Mouse (Mus musculus) WW6 (cell line): Measurements from ENCODE around the gene Fkbp8.

Source experiments
- DNase-seq: peaks from one replicate; pipeline ENCODE4 v3.0.0-alpha.2; 2013; ENCODE audit warnings: low read depth, low spot score

Gene Fkbp8

DNA sequence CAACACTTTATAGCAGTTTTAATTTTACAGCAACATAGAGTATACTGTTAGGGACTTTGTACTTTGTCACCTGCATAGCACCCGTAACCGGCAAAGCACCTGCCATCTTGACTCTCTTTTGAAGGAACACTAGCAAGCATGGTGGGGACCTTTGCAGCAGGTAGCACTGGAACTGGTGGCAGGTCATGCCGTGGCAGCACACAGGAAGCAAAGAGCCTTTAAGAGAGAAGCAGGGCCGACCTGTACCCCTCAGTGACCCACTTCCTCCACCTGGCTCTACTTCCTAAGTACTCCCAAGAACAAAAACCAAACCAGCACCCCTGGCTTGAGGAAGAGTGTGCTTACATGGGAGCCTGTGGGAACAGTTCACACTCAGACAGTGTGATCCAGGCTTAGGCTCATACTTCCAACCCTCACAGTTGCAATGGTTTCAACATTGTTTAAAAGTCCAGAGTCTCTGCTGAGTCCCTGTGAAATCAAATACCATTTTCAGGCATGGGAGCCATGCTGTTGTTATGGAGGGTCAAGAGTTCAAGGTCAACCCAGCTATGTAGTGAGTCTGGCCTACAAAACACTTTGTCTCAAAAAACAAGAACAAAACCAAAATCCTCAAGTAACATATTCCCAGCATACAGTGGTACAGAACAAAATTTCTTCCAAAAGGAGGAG, 27.7 kb downstream of the Fkbp8 start:
- DNase-seq, result no peak

DNA sequence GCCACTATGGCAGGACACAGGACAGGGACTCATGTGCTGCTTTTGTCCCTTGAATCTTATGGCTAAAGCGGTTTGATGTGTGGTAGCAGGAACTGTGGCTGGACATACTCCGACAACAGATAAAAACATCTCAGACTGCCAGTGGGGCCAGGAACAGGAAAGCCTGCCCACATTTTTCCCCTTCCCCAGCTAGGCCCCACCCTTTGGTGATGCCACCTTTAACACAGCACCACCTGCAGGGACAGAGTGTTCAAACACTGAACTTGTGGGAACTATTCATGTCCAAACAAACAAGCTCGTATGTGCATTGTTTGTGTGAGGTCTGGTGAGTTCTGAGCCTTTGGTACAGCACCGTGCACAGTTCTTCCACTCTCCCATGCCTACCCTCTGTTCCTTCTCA, 30.8 kb downstream of the Fkbp8 start:
- DNase-seq, result no peak

- DNase-seq, result no peak
Measured at GRCm38 (mm10) chr8:70558983-70559382, 31.5 kb downstream of the Fkbp8 start.

DNA sequence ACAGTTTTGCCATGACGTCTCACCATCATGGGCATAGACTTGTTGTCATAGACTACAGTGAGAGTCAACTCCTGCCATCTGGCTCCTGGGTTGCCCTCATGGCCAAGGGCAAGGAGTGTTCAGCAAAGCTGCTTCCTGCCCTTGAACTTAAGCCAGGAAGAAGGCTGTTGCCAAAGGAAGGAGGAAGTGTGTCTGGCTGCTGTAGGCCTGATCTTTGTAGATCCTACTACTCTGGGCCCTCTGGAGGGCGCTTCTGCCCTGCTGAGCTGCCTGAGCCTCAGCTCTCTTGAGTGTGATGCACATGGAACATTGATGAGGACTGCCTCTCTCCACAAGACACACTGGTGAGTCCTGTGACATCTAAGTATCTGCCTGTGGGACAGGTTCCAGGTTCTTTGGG, 32.6 kb downstream of the Fkbp8 start:
- no peak for DNase-seq

GRCm38 (mm10) chr8:70560564-70560963, 33.0 kb downstream of the Fkbp8 start:
- no peak for DNase-seq

DNA sequence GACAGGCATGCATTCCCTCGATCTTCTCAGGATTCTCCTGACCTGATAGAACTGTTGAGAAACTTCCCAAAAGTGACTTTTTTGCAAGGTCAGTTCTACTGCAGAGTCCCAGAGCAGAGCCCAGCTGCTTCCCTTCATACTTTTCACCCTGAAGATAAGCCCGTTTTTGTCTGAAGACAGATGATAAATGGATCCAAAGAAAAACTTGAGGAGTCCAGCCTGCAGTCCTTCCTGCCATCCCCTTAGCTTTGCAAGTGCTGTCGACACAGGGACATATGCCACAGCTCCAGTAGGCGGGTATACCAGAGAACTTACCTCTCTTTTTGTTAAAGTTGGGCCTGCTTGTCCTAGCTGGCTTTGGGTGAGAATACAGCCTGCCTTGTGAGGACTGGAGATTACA, 33.8 kb downstream of the Fkbp8 start:
- no peak for DNase-seq

DNA sequence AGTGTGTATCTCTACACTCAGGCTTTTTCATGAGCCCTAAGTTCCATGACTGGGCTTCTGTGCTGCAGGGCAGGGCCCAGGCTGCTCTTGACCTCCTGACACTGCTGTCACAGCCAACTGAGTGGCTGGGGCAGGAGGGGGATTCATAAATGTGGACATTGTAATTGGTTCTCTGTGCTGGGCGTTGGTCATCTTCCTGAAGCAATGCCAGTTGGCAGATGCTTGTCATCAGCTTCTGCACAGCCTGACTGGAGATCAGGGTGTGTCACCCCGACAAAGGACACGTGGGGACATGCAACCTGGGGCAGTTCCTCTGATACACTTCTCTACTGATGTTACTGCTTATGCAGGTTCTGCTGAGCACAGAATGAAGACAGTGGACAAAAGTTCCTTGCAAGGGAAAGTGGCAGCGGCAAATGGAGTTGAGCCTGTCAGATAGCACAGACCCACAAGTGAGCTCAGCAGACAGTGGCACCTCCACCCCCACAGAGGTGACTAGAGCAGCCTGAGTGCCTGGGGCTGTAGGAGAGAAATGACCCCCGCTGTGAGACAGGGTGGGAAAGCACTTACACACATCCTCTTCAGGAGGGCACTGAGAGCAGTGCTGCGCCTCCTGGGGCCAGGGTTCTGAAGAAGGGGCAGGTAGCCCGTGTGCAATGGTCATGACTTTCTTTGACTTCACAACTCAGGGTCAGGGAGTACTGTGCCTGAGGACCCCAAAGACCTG, 34.4 kb downstream of the Fkbp8 start:
- DNase-seq, result no peak

GRCm38 (mm10) chr8:70562802-70563201, 35.3 kb downstream of the Fkbp8 start:
- no peak for DNase-seq

GRCm38 (mm10) chr8:70563763-70564387, 36.4 kb downstream of the Fkbp8 start:
- no peak for DNase-seq

DNA sequence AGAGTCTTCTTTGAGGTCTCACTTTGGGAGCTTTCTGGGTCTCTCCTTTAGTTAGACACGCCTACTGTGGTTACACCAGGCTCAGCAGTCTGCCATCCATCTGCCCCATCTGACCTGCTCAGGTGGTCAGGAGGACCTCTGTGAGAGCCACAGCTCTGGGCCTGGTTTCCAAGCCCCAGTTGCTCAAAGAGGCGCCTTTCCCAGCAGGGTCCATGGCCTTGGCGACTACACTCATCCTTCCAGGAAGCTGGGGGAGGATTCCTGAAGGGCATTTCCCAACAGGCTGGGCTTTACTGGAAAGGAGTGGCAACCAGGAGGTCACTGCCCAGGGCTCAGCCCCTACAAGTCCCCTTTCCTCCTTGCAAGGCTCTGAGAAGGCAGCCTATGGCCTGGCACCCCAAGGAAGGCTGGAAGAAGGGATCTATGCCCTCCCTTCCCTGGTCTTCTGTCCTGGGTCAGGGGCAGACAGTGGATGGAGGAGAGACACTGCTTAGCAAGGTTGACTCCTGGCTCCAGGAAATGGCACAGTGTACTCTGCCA, 37.2 kb downstream of the Fkbp8 start:
- DNase-seq, result no peak

- DNase-seq, result no peak
Measured at GRCm38 (mm10) chr8:70565561-70565960, 38.0 kb downstream of the Fkbp8 start.

DNA sequence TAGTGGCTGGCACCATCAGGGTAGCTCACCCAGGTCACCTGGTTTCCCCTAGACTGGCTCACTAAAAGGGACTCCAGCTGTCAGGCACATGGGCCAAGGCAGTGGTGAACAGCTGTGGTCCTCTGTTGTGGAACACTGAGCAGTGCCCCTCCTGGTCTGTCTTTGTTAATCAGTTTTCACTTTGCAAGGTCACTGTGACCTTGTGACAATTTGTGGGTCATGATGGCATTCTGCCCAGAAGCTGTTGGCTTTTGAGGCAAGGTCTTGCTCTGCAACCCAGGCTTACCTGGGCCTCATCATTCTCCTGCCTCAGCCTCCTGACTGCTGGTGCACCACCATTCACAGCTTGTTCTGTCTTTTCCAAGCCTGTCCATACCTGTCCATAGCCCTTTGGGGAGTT, 42.8 kb downstream of the Fkbp8 start:
- no peak for DNase-seq

DNA sequence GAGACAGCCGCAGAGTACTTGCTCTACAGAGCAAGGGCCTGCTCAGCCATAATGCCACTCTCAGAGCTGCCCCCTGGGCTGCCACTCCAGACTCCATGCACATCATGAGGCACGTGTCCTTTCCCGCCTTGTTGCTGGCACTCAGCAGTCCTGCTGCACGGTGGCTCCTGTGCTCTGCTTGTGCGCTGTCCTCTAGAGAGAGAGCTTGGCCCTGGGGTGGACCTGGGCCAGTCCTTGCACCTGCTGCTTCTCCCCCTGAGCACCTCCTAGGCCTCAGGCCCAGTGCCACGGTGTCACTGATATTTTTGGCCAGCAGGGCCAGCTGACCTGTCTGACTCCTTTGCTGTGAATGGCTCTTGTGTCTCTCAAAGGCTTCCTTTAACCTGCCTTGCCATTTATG, 43.5 kb downstream of the Fkbp8 start:
- DNase-seq, result no peak

GRCm38 (mm10) chr8:70574302-70574701, 46.8 kb downstream of the Fkbp8 start:
- DNase-seq, result no peak

DNA sequence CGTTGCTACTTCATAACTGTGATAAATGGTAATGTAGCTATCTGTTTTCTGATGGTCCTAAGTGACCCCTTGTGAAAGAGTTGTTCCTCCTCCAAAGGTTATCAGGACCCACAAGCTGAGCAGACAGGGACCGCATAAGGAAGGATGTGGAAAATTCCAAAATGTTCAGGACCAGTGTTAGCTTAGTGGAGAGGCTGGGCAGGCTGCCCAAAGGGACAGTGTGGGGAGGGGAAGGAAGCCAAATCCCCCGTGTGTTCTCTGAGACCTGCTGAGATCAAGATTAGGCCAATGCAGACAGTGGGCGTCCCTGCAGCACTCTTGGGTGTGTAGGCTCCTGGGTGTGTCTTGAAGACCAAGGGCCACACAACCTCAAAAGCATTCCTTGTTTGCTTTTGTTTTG, 47.4 kb downstream of the Fkbp8 start:
- DNase-seq, result no peak

GRCm38 (mm10) chr8:70577207-70577606, 49.7 kb downstream of the Fkbp8 start:
- no peak for DNase-seq

GRCm38 (mm10) chr8:70583476-70584387, 56.2 kb downstream of the Fkbp8 start:
- no peak for DNase-seq

DNA sequence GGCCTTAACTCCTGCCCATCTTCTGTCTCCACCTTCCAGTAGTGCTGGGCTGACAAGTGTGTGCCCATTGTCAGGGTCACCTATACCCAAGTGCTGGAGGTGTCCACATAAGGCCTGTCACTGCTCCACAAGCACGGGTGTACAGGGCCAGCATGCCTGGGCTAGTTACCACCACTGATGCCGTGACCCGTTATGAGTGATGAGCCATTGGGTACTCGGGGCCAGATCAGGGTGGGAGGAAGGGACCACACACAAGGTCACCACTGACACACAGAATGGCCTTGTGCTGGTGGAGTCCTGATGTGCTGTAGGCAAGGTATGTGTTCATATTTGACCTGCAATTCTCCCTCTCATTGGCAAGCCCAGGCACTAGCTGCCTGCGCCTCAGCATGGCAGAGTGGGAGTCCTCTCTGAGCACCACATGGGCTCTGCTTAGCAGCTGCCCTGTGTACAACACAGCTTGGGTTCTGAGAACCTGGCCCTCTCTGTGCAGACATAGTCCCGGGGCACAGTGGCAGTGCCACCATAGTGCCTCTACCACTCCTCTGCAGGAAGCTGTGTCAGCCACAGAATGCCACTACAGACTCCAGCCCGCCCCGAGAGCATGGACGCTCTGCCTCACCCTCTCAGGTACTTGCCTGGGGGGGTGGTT, 57.2 kb downstream of the Fkbp8 start:
- no peak for DNase-seq
